Mouse (Mus musculus) intestine, postnatal 0 days (tissue): Measurements from ENCODE around the gene Cxcr5. TPM values are rescaled to one million over a fixed set of nuclear protein-coding genes. Genes with fewer than 3 reads are reported as not detected.

Source experiments
- ATAC-seq: fragments of 200-750 bp; cut with Nextera tagmentation; 2 replicates; pipeline ENCODE4 v1.8.0; 2017; ENCODE audit warnings: mild to moderate bottlenecking, moderate TSS enrichment, moderate library complexity
- H3K27ac ChIP-seq: fragments of 300-500 bp; sonication (generic); 2 replicates; pipeline ENCODE4 v1.5.1; 2014; ENCODE audit warnings: mild to moderate bottlenecking, low read depth, low read length, moderate library complexity
- H3K27me3 ChIP-seq: fragments of 300-500 bp; sonication (generic); replicated peaks from 2 replicates; pipeline ENCODE4 v1.6.1; 2014; ENCODE audit warnings: low read length, mixed read lengths; ENCODE audit not compliant: control insufficient read depth, insufficient read depth
- H3K36me3 ChIP-seq: fragments of 300-500 bp; sonication (generic); 2 replicates; pipeline ENCODE4 v1.6.1; 2014; ENCODE audit warnings: mild to moderate bottlenecking, moderate library complexity; ENCODE audit not compliant: control insufficient read depth, insufficient read depth
- H3K4me1 ChIP-seq: fragments of 300-500 bp; sonication (generic); replicated peaks from 2 replicates; pipeline ENCODE4 v1.6.1; 2014; ENCODE audit warnings: antibody characterized with exemption, low read length, mixed read lengths; ENCODE audit not compliant: control insufficient read depth, insufficient read depth
- H3K4me2 ChIP-seq: fragments of 300-500 bp; sonication (generic); replicated peaks from 2 replicates; pipeline ENCODE4 v1.6.1; 2014; ENCODE audit warnings: low read depth, mild to moderate bottlenecking, moderate library complexity
- H3K4me3 ChIP-seq: fragments of 300-500 bp; sonication (generic); 2 replicates; pipeline ENCODE4 v1.5.1; 2014; ENCODE audit warnings: low read depth, low read length
- H3K9ac ChIP-seq: fragments of 300-500 bp; sonication (generic); 2 replicates; pipeline ENCODE4 v1.6.1; 2014; ENCODE audit warnings: mild to moderate bottlenecking, low read depth, low read length
- H3K9me3 ChIP-seq: fragments of 300-500 bp; sonication (generic); 2 replicates; pipeline ENCODE4 v1.6.1; 2016; ENCODE audit warnings: mixed run types; ENCODE audit not compliant: control insufficient read depth
- CTCF ChIP-seq: sonication (generic); IDR thresholded peaks from 2 replicates; pipeline ENCODE4 v1.5.1; 2016; ENCODE audit warnings: low read depth, mild to moderate bottlenecking, control low read depth, antibody characterized with exemption, moderate library complexity
- WGBS: fragments of 180-500 bp; shearing (Covaris S2); extraction: QIAGEN DNeasy Blood & Tissue Kit; methylation state at CpG from one replicate; pipeline ENCODE4 v1.1.7; 2014; 5-methylcytosine and 5-hydroxymethylcytosine counted together
- polyA plus RNA-seq: library from polyadenylated mRNA; unstranded; fragments of >200 nt; fragmentation: Nextera tagmentation; extraction: Ambion mirVana; gene quantifications from 2 replicates; pipeline ENCODE4 v1.2.1, GENCODE M21; 2015

Gene Cxcr5
- polyA plus RNA-seq, 1 experiment from 2014 or later: 0.25 TPM

DNA sequence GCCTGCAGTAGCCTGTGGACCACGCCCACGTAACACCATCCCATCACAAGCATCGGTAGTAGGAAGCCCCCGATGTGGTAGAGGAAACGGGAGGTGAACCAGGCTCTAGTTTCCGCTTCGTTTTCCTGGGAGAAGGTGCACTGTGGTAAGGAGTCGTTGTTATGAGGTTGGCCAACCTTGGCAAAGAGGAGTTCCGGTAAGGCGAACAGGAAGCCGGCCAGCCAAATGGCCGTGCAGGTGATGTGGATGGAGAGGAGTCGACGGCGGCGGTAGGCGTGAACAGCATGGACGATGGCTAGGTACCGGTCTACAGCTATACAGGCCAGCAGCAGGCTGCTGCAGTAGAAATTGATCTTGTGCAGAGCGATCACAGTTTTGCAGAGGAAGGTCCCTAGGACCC lies 48.1 kb downstream of the Cxcr5 start:
- 81% methylated on average over 20 of the region's 20 CpGs for WGBS
- H3K4me1 ChIP-seq: 0 out of 2 replicates have a peak, but pooled peaks cover 12% of the 10 kb centered on the region
- H3K4me3 ChIP-seq: no peak overlapping the region
- H3K4me2 ChIP-seq: no peak overlapping the region
- H3K36me3 ChIP-seq: peaks cover 7% of the 10 kb centered on the region; the same call in 1 of the 2 replicates
- ATAC-seq: no peak
- H3K9ac ChIP-seq: no peak overlapping the region
- no peaks in the 10 kb centered on the region for H3K27me3 ChIP-seq
- H3K27ac ChIP-seq: no peak overlapping the region
- no peaks in the 10 kb centered on the region for H3K9me3 ChIP-seq
- no peak for TF ChIP-seq CTCF

DNA sequence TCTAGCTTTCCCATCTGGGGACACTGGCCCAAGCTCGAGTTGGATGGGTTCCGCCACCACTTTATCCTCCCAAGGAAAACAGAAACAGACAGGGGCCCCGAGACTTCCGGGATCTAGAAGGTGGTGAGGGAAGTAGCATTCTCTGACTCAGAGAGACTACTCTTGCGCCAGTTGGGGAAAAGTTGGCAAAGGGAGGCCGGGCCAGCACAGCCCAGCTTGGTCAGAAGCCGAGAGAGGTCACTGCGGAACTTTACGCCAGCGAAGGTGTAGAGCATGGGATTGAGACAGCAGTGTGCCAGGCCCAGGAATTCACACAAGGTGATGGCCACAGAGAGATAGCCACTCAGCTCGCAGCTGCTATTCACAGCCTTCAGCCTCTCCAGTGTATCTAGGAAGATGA lies 48.6 kb downstream of the Cxcr5 start:
- Histone ChIP-seq H3K36me3 (peaks cover 12% of the 10 kb centered on the region; the same call in 1 of the 2 replicates), H3K27me3 (no peaks in the 10 kb centered on the region), H3K9ac (no peak overlapping the region), H3K4me3 (no peak overlapping the region), H3K9me3 (no peaks in the 10 kb centered on the region), H3K27ac (no peak overlapping the region), H3K4me1 (0 out of 2 replicates have a peak, but pooled peaks cover 12% of the 10 kb centered on the region), H3K4me2 (no peak overlapping the region)
- no peak for TF ChIP-seq CTCF
- 87% methylated on average over 11 of the region's 11 CpGs for WGBS
- no peak for ATAC-seq

- Histone ChIP-seq H3K36me3 (peaks cover 16% of the 10 kb centered on the region; the same call in 1 of the 2 replicates), H3K27ac (no peak overlapping the region), H3K4me3 (no peak overlapping the region), H3K27me3 (no peaks in the 10 kb centered on the region), H3K4me2 (no peak overlapping the region), H3K9ac (no peak overlapping the region), H3K4me1 (0 out of 2 replicates have a peak, but pooled peaks cover 12% of the 10 kb centered on the region), H3K9me3 (no peaks in the 10 kb centered on the region)
- ATAC-seq: no peak
- TF ChIP-seq CTCF: no peak
- WGBS: 80% methylated on average over 3 of the region's 3 CpGs
Measured at GRCm38 (mm10) chr9:44512717-44513003, 49.0 kb downstream of the Cxcr5 start.

DNA sequence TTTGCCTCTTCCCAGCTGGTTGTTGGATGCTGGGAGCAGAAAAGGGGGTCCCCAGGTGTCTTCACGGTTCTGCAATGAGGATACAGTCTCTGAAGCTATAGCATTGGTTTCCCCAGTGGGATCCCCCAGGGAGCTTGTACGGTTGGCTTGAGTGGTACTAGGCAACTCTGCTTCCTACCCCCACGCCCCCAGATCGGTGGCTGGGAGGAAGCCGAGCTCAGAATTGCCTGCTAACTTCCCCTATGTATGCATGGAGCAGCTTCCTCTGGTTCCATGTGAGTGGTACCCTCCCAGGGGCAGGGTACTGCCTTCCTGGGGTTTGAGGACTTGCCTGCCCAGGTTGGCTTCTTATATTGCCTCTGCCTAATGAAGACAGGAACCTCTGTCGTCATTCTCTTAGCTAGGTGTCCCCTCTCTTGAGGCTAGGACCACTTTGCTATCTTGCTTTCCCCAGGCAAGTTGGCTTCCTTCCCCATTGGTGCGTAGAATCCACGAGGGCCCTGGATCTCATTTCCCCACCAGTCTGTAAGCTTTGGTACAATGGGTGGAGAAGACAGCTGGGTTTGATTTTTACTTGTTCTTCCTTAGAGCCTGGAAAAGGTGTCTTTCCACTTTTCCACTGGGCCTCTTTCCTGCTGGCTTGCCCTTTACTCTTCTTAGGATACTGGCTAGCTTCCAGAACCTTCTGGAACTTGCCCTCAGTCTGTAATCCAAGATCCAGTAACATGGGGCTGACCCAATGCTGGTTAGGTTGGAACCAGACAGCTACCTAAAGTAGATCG lies 49.6 kb downstream of the Cxcr5 start:
- Histone ChIP-seq H3K36me3 (peaks cover 22% of the 10 kb centered on the region; the same call in 1 of the 2 replicates), H3K4me3 (no peak overlapping the region), H3K9me3 (no peaks in the 10 kb centered on the region), H3K9ac (no peak overlapping the region), H3K27ac (0 out of 2 replicates have a peak overlapping the region, but pooled peaks have one; percentile 2), H3K27me3 (no peaks in the 10 kb centered on the region), H3K4me1 (0 out of 2 replicates have a peak, but pooled peaks cover 12% of the 10 kb centered on the region), H3K4me2 (no peak overlapping the region)
- no peak for ATAC-seq
- no peak for TF ChIP-seq CTCF
- WGBS: 69% methylated on average over 9 of the region's 9 CpGs

DNA sequence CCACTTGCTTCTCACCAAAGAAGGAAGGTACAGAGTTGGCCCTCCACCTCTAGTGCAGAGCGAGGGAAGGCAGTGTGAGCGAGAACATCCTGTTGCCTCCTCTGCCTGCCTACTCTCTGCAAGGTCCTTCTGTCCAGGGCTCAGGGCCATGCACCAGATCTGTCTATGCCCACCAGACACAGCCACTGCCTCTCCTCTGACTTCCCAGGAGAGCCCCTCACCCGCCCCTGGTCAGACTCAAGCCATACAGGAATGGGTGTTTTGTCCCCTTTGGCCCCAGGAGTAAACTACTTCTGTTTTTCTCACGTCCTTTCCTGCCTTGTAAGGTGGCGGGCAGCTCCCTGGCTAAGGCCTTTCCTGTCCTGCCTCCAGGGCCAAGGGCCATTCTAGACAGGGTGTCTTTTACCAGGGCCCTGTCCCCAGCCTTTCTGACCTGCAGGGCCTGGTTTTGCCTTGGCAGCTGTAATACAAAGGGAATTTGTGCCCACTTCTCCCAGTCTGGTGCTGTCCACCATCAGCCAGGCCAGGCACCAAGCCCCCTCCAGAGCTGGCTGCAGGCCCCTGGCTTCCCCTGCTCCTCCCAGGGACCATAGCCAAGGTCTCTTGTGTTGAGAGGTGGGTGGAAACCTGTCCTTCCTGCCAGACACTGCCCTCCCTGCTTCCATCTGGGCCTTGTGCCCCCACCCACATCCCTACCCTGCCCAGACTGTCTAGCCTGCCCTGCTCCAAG lies 50.6 kb downstream of the Cxcr5 start:
- no peak for ATAC-seq
- Histone ChIP-seq H3K4me1 (0 out of 2 replicates have a peak, but pooled peaks cover 12% of the 10 kb centered on the region), H3K36me3 (peaks cover 32% of the 10 kb centered on the region), H3K4me3 (no peak overlapping the region), H3K9ac (no peak overlapping the region), H3K9me3 (no peaks in the 10 kb centered on the region), H3K4me2 (no peak overlapping the region), H3K27ac (no peak overlapping the region; the same call in 1 of the 2 replicates), H3K27me3 (no peaks in the 10 kb centered on the region)
- TF ChIP-seq CTCF: no peak
- WGBS: 72% methylated on average over 5 of the region's 5 CpGs

DNA sequence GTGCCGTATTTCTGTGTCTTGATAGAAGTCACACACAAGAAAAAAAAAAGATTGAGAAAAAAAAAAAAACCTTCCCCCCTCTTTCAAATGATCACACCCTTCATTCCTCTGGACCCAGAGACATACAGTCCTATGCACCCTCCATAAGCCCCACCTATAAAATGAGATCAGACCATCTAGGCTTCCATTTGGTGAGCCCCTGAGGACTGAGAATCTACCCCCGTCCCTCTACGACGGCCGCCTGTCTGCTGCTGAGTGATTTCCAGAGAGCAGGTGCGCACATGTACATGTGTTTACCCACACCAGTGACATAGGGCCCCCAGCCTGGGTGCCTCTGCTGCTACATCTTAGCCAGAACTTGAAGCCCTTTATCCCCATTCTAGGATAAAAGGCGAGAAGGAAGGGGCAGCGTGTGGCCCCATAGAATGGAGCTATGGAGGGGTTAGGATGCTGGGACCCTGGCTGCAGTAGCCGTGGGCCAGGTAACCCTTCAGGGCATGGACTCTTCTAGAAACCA lies 51.3 kb downstream of the Cxcr5 start:
- Histone ChIP-seq H3K4me3 (no peak overlapping the region), H3K9me3 (no peaks in the 10 kb centered on the region), H3K4me2 (peak overlapping the region; percentile 69), H3K36me3 (peaks cover 39% of the 10 kb centered on the region), H3K9ac (no peak overlapping the region), H3K27ac (peak overlapping the region; percentile 15; the same call in 1 of the 2 replicates), H3K4me1 (0 out of 2 replicates have a peak, but pooled peaks cover 12% of the 10 kb centered on the region), H3K27me3 (no peaks in the 10 kb centered on the region)
- ATAC-seq: no peak
- WGBS: 46% methylated on average over 9 of the region's 9 CpGs
- no peak for TF ChIP-seq CTCF
